Mouse (Mus musculus): ENCODE data around the gene Gtf3c5. TPM values are rescaled to one million over a fixed set of nuclear protein-coding genes. Genes with fewer than 3 reads are reported as not detected.

Gene Gtf3c5
- polyA plus RNA-seq, 1 experiment = 13.3 TPM

- TF ChIP-seq CTCF (IDR thresholded peaks at IDR 0.05; ENCODE audit: extremely low read depth, insufficient read depth, insufficient read length, insufficient replicate concordance) (no peak), POLR2A (IDR thresholded peaks at IDR 0.05; ENCODE audit: low read depth, low read length) (no peak)
- Histone ChIP-seq H3K27ac (ENCODE audit: insufficient read depth, low read length) (peak overlapping the region; percentile 86), H3K36me3 (ENCODE audit: control insufficient read depth, insufficient read depth, low read length) (no peaks in the 10 kb centered on the region), H3K27me3 (ENCODE audit: control insufficient read depth, insufficient read depth, low read length) (no peaks in the 10 kb centered on the region), H3K4me3 (ENCODE audit: extremely low read depth, insufficient read depth, insufficient read length) (no peak overlapping the region), H3K4me1 (ENCODE audit: control insufficient read depth, insufficient read depth, insufficient read length) (peaks cover 21% of the 10 kb centered on the region)
- no peak for DNase-seq (ENCODE audit: low read depth in 1 of 2, low spot score in 2 of 2)
- WGBS = 26% methylated on average over 11 of the region's 11 CpGs
Observed at GRCm38 (mm10) chr2:28525219-28525942, 58.2 kb downstream of the Gtf3c5 start.

- Histone ChIP-seq H3K27me3 (ENCODE audit: control insufficient read depth, insufficient read depth, low read length) (no peaks in the 10 kb centered on the region), H3K4me3 (ENCODE audit: extremely low read depth, insufficient read depth, insufficient read length) (no peak overlapping the region), H3K4me1 (ENCODE audit: control insufficient read depth, insufficient read depth, insufficient read length) (peaks cover 21% of the 10 kb centered on the region), H3K36me3 (ENCODE audit: control insufficient read depth, insufficient read depth, low read length) (no peaks in the 10 kb centered on the region; the same call in 1 of the 2 replicates), H3K27ac (ENCODE audit: insufficient read depth, low read length) (peak overlapping the region; percentile 86)
- no peak for DNase-seq (ENCODE audit: low read depth in 1 of 2, low spot score in 2 of 2)
- no peak for TF ChIP-seq POLR2A (IDR thresholded peaks at IDR 0.05; ENCODE audit: low read depth, low read length)
- no peak for TF ChIP-seq CTCF (IDR thresholded peaks at IDR 0.05; ENCODE audit: extremely low read depth, insufficient read depth, insufficient read length, insufficient replicate concordance)
- WGBS = 91% methylated on average over 10 of the region's 10 CpGs
Observed at GRCm38 (mm10) chr2:28524406-28524805, 59.1 kb downstream of the Gtf3c5 start.

DNA sequence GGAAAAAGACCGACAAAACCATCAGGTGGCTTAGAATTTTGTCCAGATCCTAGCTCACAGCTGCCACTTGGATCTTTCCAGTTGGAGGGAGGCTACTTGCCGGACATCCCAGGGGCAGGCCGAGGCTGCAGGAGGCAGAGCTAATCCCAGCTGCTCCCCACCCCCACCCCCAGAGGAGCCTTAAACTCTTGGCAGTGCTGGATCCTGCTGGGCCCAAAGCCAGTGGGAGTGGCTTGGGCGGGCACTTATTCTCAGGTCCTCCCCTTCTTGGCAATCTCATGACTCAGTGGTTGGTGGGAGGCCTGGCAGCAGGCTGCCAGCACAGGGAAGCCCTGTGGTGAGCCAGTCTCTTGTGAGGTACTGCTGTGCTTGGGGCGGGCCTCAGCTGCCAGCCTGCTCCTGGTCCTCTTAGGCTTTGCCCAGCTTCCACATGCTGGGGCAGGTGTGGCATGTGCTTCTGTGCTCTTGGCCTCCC, 59.9 kb downstream of the Gtf3c5 start:
- H3K4me3 ChIP-seq (ENCODE audit: extremely low read depth, insufficient read depth, insufficient read length) = no peak overlapping the region

GRCm38 (mm10) chr2:28522166-28522565, 61.4 kb downstream of the Gtf3c5 start:
- H3K27ac ChIP-seq (ENCODE audit: insufficient read depth, low read length) = no peak overlapping the region
- peaks cover 38% of the 10 kb centered on the region for H3K4me1 ChIP-seq (ENCODE audit: control insufficient read depth, insufficient read depth, insufficient read length)
- no peaks in the 10 kb centered on the region; the same call in 1 of the 2 replicates for H3K36me3 ChIP-seq (ENCODE audit: control insufficient read depth, insufficient read depth, low read length)
- H3K27me3 ChIP-seq (ENCODE audit: control insufficient read depth, insufficient read depth, low read length) = no peaks in the 10 kb centered on the region
- DNase-seq (ENCODE audit: low read depth in 1 of 2, low spot score in 2 of 2) = no peak
- TF ChIP-seq POLR2A (IDR thresholded peaks at IDR 0.05; ENCODE audit: low read depth, low read length) (no peak), CTCF (IDR thresholded peaks at IDR 0.05; ENCODE audit: extremely low read depth, insufficient read depth, insufficient read length, insufficient replicate concordance) (no peak)
- WGBS = 87% methylated on average over 4 of the region's 4 CpGs
- no peak overlapping the region for H3K4me3 ChIP-seq (ENCODE audit: extremely low read depth, insufficient read depth, insufficient read length)

More for the DNA sequence above, 59.9 kb downstream of the Gtf3c5 start:
- no peak overlapping the region for H3K27ac ChIP-seq (ENCODE audit: insufficient read depth, low read length)
- TF ChIP-seq CTCF (IDR thresholded peaks at IDR 0.05; ENCODE audit: extremely low read depth, insufficient read depth, insufficient read length, insufficient replicate concordance) = no peak
- TF ChIP-seq POLR2A (IDR thresholded peaks at IDR 0.05; ENCODE audit: low read depth, low read length) = no peak
- H3K36me3 ChIP-seq (ENCODE audit: control insufficient read depth, insufficient read depth, low read length) = no peaks in the 10 kb centered on the region; the same call in 1 of the 2 replicates
- H3K4me1 ChIP-seq (ENCODE audit: control insufficient read depth, insufficient read depth, insufficient read length) = peaks cover 24% of the 10 kb centered on the region
- H3K27me3 ChIP-seq (ENCODE audit: control insufficient read depth, insufficient read depth, low read length) = no peaks in the 10 kb centered on the region
- WGBS = 52% methylated on average over 5 of the region's 5 CpGs
- DNase-seq (ENCODE audit: low read depth in 1 of 2, low spot score in 2 of 2) = peak in 1 of 2 experiments; percentile 9

DNA sequence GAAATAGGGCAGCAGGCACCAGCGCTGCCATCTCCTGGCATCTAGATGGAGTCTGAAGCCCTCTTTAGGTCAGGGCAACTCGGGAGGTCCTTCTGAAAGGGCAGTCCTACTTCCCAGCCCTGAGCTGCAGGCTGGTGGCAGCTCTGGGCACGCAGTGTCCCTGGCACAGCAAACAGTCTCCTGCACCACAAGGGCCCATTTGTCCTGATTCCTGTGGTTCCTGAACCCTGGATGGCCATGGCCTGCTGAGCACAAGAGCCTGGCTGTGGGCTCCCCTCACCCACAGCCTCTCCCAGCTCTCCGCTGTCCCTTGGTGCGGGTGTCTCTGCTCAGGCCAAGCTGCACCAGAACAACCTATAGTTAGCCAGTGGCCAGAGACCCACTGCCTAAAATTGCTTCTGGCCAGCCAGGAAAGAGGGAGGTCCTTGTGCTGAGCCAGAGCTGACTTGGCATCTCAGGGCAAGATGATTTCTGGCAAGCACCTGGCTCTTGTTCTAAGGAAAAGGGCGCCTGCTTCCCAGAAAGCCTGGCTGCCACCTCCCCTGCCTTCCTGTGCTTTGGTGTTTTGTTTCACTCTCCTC, 61.9 kb downstream of the Gtf3c5 start:
- Histone ChIP-seq H3K27me3 (ENCODE audit: control insufficient read depth, insufficient read depth, low read length) (no peaks in the 10 kb centered on the region), H3K36me3 (ENCODE audit: control insufficient read depth, insufficient read depth, low read length) (no peaks in the 10 kb centered on the region; the same call in 1 of the 2 replicates), H3K4me1 (ENCODE audit: control insufficient read depth, insufficient read depth, insufficient read length) (peaks cover 36% of the 10 kb centered on the region), H3K4me3 (ENCODE audit: extremely low read depth, insufficient read depth, insufficient read length) (no peak overlapping the region), H3K27ac (ENCODE audit: insufficient read depth, low read length) (no peak overlapping the region)
- 88% methylated on average over 6 of the region's 6 CpGs for WGBS
- DNase-seq (ENCODE audit: low read depth in 1 of 2, low spot score in 2 of 2) = no peak
- TF ChIP-seq POLR2A (IDR thresholded peaks at IDR 0.05; ENCODE audit: low read depth, low read length) (no peak), CTCF (IDR thresholded peaks at IDR 0.05; ENCODE audit: extremely low read depth, insufficient read depth, insufficient read length, insufficient replicate concordance) (no peak)

GRCm38 (mm10) chr2:28520581-28520980, 63.0 kb downstream of the Gtf3c5 start:
- peaks cover 25% of the 10 kb centered on the region for H3K4me1 ChIP-seq (ENCODE audit: control insufficient read depth, insufficient read depth, insufficient read length)
- H3K4me3 ChIP-seq (ENCODE audit: extremely low read depth, insufficient read depth, insufficient read length) = no peak overlapping the region
- no peak overlapping the region for H3K27ac ChIP-seq (ENCODE audit: insufficient read depth, low read length)
- WGBS = 92% methylated on average over 5 of the region's 5 CpGs
- H3K27me3 ChIP-seq (ENCODE audit: control insufficient read depth, insufficient read depth, low read length) = no peaks in the 10 kb centered on the region
- DNase-seq (ENCODE audit: low read depth in 1 of 2, low spot score in 2 of 2) = no peak
- H3K36me3 ChIP-seq (ENCODE audit: control insufficient read depth, insufficient read depth, low read length) = no peaks in the 10 kb centered on the region; the same call in 1 of the 2 replicates
- TF ChIP-seq CTCF (IDR thresholded peaks at IDR 0.05; ENCODE audit: extremely low read depth, insufficient read depth, insufficient read length, insufficient replicate concordance) (no peak), POLR2A (IDR thresholded peaks at IDR 0.05; ENCODE audit: low read depth, low read length) (no peak)
